Mouse (Mus musculus) heart, embryonic 16.5 days (tissue): ENCODE results near the gene 1700056E22Rik. TPM values are rescaled to one million over a fixed set of nuclear protein-coding genes. Genes with fewer than 3 reads are reported as not detected.

Experiments used
- ATAC-seq: fragments of 200-750 bp; cut with Nextera tagmentation; replicated peaks from 2 replicates; pipeline ENCODE4 v1.8.0; 2017; ENCODE audit warnings: moderate number of reproducible peaks; ENCODE audit not compliant: insufficient read depth, low FRiP score; ENCODE audit errors: extremely low read depth
- H3K27ac ChIP-seq: fragments of 300-500 bp; sonication (generic); 2 replicates; pipeline ENCODE4 v1.5.1; 2014; ENCODE audit warnings: mild to moderate bottlenecking, low read length, control low read depth, moderate library complexity
- H3K27me3 ChIP-seq: fragments of 300-500 bp; sonication (generic); 2 replicates; pipeline ENCODE4 v1.6.1; 2014; ENCODE audit warnings: low read length, mixed read lengths; ENCODE audit not compliant: control insufficient read depth, insufficient read depth
- H3K36me3 ChIP-seq: fragments of 300-500 bp; sonication (generic); 2 replicates; pipeline ENCODE4 v1.6.1; 2014; ENCODE audit not compliant: control insufficient read depth, insufficient read depth
- H3K4me1 ChIP-seq: fragments of 300-500 bp; sonication (generic); 2 replicates; pipeline ENCODE4 v1.6.1; 2014; ENCODE audit warnings: low read length, mixed read lengths; ENCODE audit not compliant: control insufficient read depth, insufficient read depth
- H3K4me2 ChIP-seq: fragments of 300-500 bp; sonication (generic); 2 replicates; pipeline ENCODE4 v1.6.1; 2014; ENCODE audit warnings: low read depth, mild to moderate bottlenecking, control low read depth, low read length
- H3K4me3 ChIP-seq: fragments of 300-500 bp; sonication (generic); 2 replicates; pipeline ENCODE4 v1.5.1; 2014; ENCODE audit warnings: mild to moderate bottlenecking, control low read depth, low read length
- H3K9ac ChIP-seq: fragments of 300-500 bp; sonication (generic); 2 replicates; pipeline ENCODE4 v1.6.1; 2014; ENCODE audit warnings: low read length, control low read depth
- H3K9me3 ChIP-seq: fragments of 300-500 bp; sonication (generic); replicated peaks from 2 replicates; pipeline ENCODE4 v1.6.1; 2016; ENCODE audit warnings: low read length; ENCODE audit not compliant: control insufficient read depth
- WGBS: fragments of 180-500 bp; shearing (Covaris S2); extraction: QIAGEN DNeasy Blood & Tissue Kit; methylation state at CpG from one replicate; pipeline ENCODE4 v1.1.7; 2014; 5-methylcytosine and 5-hydroxymethylcytosine counted together
- polyA plus RNA-seq: library from polyadenylated mRNA; unstranded; fragments of >200 nt; fragmentation: Nextera tagmentation; extraction: Ambion mirVana; gene quantifications from 2 replicates; pipeline ENCODE4 v1.2.1, GENCODE M21; 2015

1700056E22Rik gene
- polyA plus RNA-seq, 1 experiment from 2014 or later = 2.2 TPM

DNA sequence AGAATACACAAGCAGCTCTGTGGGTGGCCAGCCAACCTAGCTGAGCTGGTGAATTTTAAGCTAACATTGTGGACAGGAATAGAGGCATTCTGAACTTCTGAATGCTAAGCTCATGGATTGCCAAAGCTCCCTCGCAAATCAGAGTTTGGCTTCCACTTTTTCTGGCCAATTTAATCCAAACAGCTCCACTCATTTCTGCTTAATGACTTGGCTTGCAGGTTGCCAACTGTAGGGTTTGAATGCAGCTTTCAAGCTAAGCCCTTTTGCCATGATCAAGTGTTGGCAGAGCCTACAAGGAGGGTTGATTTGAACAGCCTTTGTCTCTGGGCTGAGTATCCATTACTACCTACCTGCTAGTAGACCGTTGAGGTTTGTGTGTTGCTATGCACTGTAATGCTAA is 31.6 kb downstream of the 1700056E22Rik start:
- ATAC-seq = no peak
- 85% methylated on average over 2 of the region's 2 CpGs for WGBS
- Histone ChIP-seq H3K36me3 (no peaks in the 10 kb centered on the region), H3K27me3 (no peaks in the 10 kb centered on the region), H3K27ac (no peak overlapping the region), H3K4me3 (no peak overlapping the region), H3K9ac (no peak overlapping the region), H3K4me2 (no peak overlapping the region), H3K4me1 (no peaks in the 10 kb centered on the region; the same call in 1 of the 2 replicates), H3K9me3 (no peaks in the 10 kb centered on the region)

DNA sequence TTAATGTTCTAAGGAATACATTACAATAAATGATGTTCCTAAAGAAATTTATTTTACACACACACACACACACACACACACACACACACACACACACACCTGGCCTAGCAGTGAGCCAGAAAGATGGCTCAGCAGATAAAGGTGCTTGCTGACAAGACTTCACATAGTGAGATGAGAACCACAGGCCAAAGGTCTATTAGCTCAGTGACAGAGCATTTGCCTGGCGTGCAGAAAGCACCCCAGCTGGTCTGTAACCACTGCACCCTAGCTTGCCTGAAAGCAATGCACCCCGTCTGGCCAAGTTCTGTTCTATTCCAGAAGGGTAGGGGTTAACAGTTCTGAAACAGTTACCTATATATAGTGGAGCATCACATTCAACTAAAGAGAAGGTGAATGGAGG is 36.9 kb downstream of the 1700056E22Rik start:
- no peak for ATAC-seq
- H3K9me3 ChIP-seq = no peaks in the 10 kb centered on the region
- WGBS = 57% methylated on average over 2 of the region's 2 CpGs
- no peak overlapping the region for H3K27ac ChIP-seq
- no peak overlapping the region for H3K4me3 ChIP-seq
- no peaks in the 10 kb centered on the region for H3K27me3 ChIP-seq
- H3K4me2 ChIP-seq = no peak overlapping the region
- H3K36me3 ChIP-seq = no peaks in the 10 kb centered on the region
- H3K9ac ChIP-seq = no peak overlapping the region
- no peaks in the 10 kb centered on the region for H3K4me1 ChIP-seq

DNA sequence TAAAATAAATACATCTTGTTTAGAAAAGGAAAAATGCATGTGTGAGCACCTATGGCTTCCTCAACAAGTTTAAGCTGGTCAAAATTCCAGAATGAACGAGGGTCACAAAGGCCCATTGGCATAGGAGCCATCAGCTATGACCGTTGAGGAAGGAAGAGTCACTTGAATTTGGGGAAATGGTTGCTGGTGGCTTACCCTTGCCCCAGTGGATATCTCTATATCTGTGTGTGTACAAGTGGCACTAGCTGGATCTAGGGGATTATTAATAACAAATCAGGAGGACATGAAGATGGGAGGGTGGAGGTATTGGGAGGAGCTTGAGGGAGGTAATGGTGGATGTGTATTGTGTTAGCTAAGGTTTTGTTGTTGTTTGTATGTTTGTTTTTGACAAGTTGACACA is 42.2 kb downstream of the 1700056E22Rik start:
- ATAC-seq = no peak
- Histone ChIP-seq H3K4me2 (no peak overlapping the region), H3K9ac (no peak overlapping the region), H3K27me3 (no peaks in the 10 kb centered on the region), H3K9me3 (no peaks in the 10 kb centered on the region), H3K4me1 (no peaks in the 10 kb centered on the region), H3K4me3 (no peak overlapping the region), H3K36me3 (no peaks in the 10 kb centered on the region), H3K27ac (no peak overlapping the region)
- 86% methylated on average over 2 of the region's 2 CpGs for WGBS

DNA sequence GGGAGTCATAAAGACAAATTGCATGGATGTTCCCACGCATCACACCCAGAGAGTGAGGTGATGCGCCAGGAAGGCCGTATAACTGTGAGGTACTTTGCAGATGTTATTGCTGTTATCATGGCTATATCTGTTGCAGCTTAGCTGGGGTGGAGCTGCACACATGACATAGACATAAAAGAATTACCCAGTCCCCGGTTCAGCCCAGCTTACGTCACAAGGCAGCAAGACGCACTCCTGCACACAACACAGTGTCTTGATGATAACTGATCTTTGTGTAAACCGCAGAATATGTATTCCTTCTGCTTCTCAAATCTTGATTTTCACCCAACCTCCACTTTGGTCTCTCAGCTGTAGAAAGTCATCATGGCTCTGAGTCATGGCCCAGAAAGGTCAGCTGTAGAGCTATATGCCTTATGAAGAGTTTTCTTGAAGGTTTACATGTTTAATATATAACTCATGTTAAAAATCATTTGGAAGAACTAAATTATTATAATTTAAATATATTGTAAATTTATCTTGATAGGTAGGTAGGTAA is 46.3 kb downstream of the 1700056E22Rik start:
- 88% methylated on average over 7 of the region's 7 CpGs for WGBS
- H3K36me3 ChIP-seq = no peaks in the 10 kb centered on the region
- no peak for ATAC-seq
- H3K27ac ChIP-seq = no peak overlapping the region
- H3K4me1 ChIP-seq = no peaks in the 10 kb centered on the region
- H3K27me3 ChIP-seq = no peaks in the 10 kb centered on the region
- H3K4me2 ChIP-seq = no peak overlapping the region
- H3K4me3 ChIP-seq = no peak overlapping the region
- no peak overlapping the region for H3K9ac ChIP-seq
- no peaks in the 10 kb centered on the region for H3K9me3 ChIP-seq

Other genes with a start within 250 kb of the 1700056E22Rik start
- gene Dusp10, start 21.0 kb downstream of the 1700056E22Rik start, polyA plus RNA-seq = 11.7 and 15.5 TPM in 2 replicates